Mouse (Mus musculus): ENCODE measurements around the gene Tmem165.

Tmem165 gene

GRCm38 (mm10) chr5:76183750-76184261 is at the start of gene Tmem165:
Gene Tmem165, plus strand, starts transcription at chr5:76183880.
- peak; percentile 89 to 93 for DNase-seq (ENCODE audit: low spot score in 2 of 2)

GRCm38 (mm10) chr5:76135644-76136043 is 48.0 kb upstream of the Tmem165 start:
- no peak for DNase-seq (ENCODE audit: low spot score in 2 of 2)

GRCm38 (mm10) chr5:76136271-76136670 is 47.4 kb upstream of the Tmem165 start:
- no peak for DNase-seq (ENCODE audit: low spot score in 2 of 2)

- no peak for DNase-seq (ENCODE audit: low spot score in 2 of 2)
Observed at GRCm38 (mm10) chr5:76137586-76137985, 46.1 kb upstream of the Tmem165 start.

DNA sequence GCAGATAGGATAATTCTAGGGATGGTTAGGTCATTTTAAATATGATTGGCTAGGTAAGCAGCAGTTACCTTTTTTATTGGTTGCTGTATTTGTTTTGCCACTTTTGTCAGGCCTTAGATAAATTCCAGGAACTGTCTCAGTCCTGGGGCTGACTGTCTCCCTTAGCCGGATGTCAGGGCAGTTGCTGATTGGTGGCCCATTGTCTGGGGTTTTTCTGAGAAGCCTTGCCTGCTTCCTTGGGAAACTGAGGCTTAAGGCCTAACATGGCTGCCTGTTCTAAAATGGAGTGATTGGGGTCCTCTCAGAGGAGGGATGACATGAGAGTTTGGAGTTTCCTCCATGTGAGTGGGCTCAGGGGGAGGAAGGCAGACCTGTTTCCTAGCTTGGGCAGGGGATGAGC is 45.6 kb upstream of the Tmem165 start:
- no peak for DNase-seq (ENCODE audit: low spot score in 2 of 2)

DNA sequence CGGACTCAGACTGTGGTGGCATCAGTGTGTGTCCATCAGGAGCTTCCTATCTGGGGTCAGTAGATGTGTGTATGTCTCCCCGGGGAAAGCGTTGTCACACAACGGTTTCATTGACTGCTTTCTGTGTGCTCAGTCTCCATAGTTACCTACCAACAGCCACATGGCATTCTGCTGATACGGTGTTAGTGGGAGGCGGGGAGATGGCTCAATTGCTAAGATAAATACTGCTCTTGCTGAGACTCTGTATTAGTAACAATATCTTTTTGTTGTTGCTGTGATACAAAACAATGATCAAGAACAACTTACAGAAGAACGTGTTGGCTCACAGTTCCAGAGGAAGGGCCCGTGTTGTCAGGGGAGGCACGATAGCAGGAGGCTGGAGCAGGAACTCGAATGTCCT is 45.2 kb upstream of the Tmem165 start:
- DNase-seq (ENCODE audit: low spot score in 2 of 2), result no peak

DNA sequence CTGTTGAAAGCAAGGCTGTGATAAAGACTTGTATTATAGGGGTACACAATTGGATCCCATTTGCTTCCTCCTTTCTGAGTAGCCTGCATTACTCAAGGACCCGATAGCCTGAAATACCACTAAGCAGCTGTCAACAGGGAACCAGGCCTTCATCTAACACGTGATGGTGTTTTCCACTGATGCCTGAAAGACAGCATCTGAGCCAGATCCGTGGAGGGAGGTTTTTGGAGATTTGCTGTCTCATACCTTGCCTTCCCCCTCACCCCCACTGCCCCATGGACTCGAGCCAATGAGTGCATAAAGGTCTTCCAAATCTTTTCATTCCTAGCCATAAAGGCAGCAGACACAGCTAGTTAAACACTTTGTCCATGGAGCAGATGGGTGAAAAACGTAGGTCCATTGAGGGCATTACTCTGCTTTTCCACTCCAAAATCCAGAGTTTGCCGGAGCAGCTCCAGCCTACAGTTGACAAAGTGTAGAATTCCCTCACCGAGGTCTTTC is 44.5 kb upstream of the Tmem165 start:
- peak; percentile 12 to 17 for DNase-seq (ENCODE audit: low spot score in 2 of 2)

- DNase-seq (ENCODE audit: low spot score in 2 of 2), result peak; percentile 92 to 93
Observed at GRCm38 (mm10) chr5:76139808-76140729, 43.6 kb upstream of the Tmem165 start, which contains the start of gene Srd5a3. Gene Srd5a3, plus strand, starts transcription at chr5:76140271.

DNA sequence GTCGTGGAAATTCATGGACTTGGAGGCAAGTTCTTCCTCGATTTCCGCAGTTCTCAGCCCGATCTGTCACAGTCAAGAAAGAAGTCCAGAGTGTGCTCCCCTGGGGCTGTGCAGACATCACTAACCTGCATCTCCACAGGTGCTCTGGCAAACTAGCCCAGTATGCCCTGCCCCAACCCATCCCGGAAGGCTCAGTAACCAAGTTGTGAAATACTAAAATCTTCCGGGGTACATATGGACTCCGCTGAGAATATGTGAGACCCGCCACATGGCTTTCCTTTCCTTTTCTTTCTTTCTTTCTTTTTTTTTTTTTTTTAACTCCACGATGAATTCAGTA is 43.0 kb upstream of the Tmem165 start:
- DNase-seq (ENCODE audit: low spot score in 2 of 2), result no peak

DNA sequence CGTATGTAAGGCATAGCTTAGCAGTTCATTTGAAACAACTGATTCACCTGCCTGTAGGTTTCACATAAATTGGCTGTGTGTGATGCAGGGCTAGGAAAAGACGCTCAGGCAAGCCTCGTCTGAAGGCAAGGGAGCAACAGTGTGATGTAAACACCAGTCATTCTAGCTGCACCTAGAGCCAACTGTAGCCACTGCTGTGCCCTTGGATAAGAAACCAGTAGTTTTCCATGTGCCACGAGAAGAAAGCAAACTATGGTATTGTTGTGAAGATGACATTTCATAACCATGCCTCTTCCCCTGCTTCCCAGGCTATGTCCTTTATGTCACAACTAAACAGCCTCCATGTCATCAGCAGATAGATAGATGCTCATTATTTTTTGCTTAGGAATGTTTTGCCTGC is 40.3 kb upstream of the Tmem165 start:
- DNase-seq (ENCODE audit: low spot score in 2 of 2), result no peak

DNA sequence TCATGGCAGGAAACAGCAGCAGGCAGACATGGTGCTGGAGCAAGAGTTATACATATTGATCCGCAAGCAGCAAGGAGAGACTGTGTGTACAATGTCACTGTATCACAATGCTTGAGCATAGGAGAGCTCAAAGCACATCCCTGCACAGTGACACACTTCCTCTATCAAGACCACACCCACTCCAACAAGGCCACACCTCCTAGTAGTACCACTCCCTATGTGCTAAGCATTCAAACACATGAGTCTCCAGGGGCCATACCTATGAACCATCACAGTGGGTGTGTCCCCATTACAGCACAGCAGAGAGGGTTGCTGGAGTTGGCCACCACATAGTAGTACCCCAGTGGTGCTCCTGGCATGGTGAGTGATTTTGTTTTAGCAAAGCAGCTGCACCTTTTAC is 37.3 kb upstream of the Tmem165 start:
- DNase-seq (ENCODE audit: low spot score in 2 of 2), result no peak

DNA sequence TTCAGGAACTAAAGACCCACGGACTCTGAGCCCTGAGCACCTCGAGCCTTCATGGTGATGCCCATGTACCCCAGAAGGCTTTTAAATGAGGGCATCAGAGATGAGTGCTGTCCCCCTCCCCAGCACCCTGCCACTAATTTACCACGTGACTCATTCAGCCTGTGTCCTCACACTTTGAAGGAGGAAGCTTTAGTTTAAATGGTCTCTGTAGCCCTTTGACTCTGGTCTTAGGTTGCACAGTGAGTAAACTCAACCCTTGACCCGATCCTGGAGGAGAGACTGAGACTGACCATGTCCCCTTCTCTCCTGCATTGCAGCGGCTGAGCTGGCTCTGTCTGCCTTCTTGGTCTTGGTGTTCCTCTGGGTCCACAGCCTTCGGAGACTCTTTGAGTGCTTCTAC is 34.2 kb upstream of the Tmem165 start:
- DNase-seq (ENCODE audit: low spot score in 2 of 2), result no peak

- no peak for DNase-seq (ENCODE audit: low spot score in 2 of 2)
Observed at GRCm38 (mm10) chr5:76152956-76153355, 30.7 kb upstream of the Tmem165 start.

- no peak for DNase-seq (ENCODE audit: low spot score in 2 of 2)
Observed at GRCm38 (mm10) chr5:76153430-76153829, 30.2 kb upstream of the Tmem165 start.

DNA sequence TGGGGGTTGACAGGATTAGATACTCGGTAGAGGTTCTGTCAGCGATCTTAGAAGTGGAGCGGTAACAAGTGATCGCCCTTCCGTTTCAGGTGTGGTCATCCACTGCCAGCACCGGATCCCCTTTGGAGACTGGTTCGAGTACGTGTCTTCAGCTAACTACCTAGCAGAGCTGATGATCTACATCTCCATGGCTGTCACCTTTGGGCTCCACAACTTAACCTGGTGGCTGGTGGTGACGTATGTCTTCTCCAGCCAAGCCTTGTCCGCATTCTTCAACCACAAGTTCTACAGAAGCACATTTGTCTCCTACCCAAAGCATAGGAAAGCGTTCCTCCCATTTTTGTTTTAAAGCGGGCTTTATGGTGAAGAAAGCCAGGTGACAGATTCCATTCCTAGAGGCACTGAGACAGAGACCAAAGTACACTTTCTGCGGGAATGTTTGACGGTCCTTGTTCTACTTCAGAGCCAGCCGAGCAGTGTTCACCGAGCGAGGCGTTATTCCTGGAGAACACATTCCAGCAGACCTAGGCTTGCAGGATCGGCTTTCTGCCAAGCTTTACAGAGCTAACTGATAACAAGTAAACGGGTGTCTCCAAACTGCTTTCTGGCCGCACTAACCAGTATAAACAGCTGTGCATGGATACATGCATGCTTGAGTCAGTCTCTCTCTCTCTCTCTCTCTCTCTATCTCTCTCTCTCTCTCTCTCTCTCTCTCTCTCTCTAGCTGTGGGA is 29.1 kb upstream of the Tmem165 start:
- no peak for DNase-seq (ENCODE audit: low spot score in 2 of 2)

DNA sequence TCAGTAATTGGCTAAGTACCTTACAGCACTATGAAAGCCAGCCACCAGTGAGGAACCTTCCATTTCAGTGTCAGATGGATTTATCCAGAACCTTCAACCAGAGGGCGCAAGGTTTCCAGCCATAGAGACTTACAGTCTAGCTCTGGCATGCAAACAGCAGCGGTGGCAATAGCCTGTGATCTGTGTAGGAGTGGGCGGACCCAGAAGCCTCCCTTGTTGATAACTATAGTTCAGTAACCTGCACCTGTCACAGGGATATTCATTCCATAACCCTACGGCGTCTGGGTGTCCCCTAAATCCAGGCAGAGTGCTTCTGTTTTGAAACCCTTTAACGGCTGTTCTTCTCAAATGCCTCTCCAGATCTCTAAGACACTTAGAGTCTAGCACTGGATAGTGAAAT is 24.1 kb upstream of the Tmem165 start:
- DNase-seq (ENCODE audit: low spot score in 2 of 2), result no peak

DNA sequence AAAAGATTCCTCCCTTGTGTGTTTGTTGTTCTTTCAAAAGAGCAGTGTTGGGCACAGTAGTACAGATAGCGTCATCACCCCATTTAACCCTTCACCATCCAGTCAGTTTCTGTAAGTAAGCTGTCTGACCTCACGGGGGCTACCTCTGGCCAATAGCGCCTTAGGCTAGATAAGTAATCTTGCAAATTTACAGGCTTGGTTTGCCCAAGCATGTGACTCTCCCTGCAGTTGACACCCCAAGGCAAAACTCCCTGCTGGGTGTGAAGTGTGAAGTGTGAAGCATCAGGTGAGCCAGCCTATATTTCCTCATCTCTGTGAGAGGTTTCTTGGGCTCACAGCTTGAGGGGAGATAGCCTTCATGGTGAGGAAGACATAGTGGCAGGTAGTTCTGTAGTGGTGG is 23.6 kb upstream of the Tmem165 start:
- DNase-seq (ENCODE audit: low spot score in 2 of 2), result no peak

GRCm38 (mm10) chr5:76161491-76161890 is 22.2 kb upstream of the Tmem165 start:
- no peak for DNase-seq (ENCODE audit: low spot score in 2 of 2)

DNA sequence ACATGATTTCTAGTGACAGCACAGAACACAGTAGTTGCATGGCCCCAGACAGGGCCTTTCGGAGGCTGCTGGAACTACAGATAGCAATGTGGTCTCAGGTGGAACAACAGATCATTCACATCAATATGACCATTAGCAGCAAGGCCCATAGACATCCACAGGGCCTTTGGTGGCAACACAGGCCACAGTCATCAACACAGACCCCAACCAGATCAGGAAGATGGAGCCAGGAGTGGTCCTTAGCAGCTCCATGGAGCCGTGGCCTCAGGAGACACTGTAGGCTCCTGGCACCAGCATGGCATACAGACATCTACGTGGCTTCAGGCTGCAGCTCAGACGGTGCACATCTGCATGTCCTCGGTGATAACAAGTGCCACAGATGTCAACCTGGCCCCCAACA is 20.8 kb upstream of the Tmem165 start:
- DNase-seq (ENCODE audit: low spot score in 2 of 2), result no peak

DNA sequence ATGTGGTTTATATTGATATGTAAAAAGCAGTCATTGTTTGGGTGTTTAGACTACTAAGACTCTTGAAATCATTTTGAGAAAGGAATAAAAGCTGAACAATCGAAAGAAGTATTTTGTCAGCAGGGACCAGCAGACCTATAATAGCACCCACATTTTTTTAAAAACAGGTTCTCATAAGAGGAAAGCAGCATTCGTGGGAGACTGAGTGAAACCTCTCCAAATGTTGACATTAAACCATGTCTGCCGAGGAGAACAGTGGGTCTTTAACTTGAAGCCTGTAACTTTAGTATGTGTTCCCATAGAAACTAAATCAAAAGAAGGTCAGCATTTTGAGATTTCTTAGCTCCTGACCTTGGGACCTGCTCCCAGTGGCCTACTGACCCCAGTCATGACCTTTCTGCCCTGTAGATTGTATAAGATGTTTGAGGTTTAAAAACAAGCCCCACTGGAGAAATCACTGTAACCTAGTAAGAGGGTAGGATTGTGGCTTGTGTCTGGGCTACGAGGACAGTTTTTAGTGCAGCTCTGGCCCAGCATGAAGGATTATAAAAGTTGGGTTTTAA is 19.8 kb upstream of the Tmem165 start:
- no peak for DNase-seq (ENCODE audit: low spot score in 2 of 2)

- no peak for DNase-seq (ENCODE audit: low spot score in 2 of 2)
Observed at GRCm38 (mm10) chr5:76164827-76165226, 18.9 kb upstream of the Tmem165 start.

DNA sequence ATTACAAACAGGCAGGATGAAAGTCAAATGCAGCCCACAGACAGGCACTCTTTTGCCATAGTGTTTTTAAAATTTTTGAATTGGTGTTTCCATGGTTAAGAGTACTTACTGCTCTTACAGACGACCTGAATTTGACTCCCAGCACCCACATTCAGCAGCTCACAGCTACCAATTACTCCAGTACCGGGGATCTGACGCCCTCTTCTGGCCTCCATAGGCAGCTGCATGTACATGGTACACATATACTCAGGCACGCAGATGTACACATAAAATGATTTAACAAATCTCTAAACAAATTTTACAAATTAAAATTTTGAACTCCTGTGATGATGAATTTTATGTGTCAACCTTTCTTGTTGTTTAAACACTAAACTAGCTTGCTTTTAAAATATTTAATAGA is 13.2 kb upstream of the Tmem165 start:
- DNase-seq (ENCODE audit: low spot score in 2 of 2), result no peak

Measured in frontal cortex, postnatal 10 days (tissue).